Mouse (Mus musculus) liver, postnatal 0 days (tissue): ENCODE data around the gene Sobp.

Experiments
- CTCF ChIP-seq: sonication (generic); IDR thresholded peaks from 2 replicates; pipeline ENCODE4 v1.5.1; 2016; ENCODE audit warnings: antibody characterized with exemption, low read depth
- EP300 ChIP-seq: IDR thresholded peaks from 2 replicates; pipeline ENCODE4 v1.6.1; 2016; ENCODE audit warnings: antibody characterized with exemption, low read depth, mild to moderate bottlenecking

DNA sequence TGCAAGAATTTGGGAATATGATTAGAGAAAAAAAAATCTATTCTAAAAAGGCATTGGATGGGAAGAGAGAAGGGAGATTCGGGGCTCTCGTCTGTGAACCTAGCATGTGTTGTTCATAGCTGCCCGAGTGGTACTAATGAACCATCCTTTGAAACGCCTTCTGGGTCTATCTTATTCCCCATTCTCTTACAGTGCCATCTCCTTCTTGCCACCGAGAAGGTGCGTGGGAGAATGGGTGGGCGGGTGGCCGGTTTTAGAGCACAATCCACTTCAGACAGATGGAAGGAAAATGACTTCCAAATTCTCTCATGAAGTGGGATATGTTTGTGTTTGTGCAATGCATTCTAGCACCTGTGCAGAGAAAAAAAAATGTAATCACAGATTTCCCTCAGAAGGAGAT lies 67.7 kb downstream of the Sobp start:
- TF ChIP-seq EP300 (no peak), CTCF (no peak)
